Mouse (Mus musculus) layer of hippocampus, postnatal 36 days (tissue): ENCODE data around the gene Tff2. TPM values are rescaled to one million over a fixed set of nuclear protein-coding genes. Genes with fewer than 3 reads are reported as not detected.
A peak's percentile ranks its signal among the peaks of the same experiment; 100 is the strongest.

ENCODE experiments used
- DNase-seq, 2 experiments: peaks; one replicate each; pipeline ENCODE4 v3.0.0; 2022
- total RNA-seq, 2 experiments: library from RNA; stranded (reverse); gene quantifications; 2 replicates each; pipeline ENCODE4 v1.2.3; 2021

Tff2 gene
- total RNA-seq = not detected

DNA sequence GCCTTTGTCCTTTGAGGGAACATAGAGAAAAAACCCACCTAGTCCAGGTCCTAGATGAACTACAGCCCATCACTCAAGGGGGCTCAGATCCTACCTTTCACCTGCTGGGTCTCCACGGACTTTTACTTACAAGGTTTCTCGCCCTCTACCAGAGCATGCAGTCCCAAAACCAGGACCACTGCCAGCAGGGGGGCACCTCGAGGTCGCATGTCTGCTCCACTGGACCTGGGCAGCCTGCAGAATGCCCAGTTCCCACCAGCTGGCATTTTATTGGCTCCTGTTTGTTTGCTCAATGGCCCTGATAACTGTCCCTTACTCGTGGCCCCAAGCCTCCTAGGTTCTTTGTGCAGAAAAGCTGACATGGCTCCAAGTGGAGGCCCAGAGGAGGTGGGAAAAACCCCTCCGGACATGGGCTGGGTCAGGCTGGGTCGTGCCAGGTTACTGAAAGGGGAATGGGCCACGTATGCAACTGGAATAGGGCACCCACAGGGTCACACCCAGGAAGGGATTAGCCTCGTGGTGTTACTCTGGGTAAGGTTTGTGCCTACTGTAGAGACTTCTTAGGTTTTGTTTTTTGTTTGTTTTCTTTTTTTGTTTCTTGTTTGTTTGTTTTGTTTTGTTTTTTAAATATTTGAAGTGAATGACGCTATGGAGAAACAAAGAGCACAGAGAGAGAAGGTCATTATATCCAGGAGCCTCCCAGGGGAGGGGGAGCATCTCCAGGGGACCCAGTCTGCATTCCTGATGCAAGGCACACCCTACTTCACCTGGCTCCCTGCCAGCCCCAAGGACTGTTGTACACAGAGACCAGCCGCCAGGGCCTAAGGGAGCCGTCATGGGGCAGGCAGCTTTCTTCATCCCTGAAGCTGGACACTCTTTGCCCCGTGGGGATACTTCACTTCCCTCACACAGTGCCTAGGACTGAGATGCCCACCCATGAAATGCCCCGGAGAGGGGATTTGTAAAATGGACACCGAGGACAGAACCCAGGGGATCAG lies at the start of gene Tff2:
Tff2 (minus strand) TSS at position 243 of the 998 bp plus-strand sequence.
- DNase-seq = no peak

DNA sequence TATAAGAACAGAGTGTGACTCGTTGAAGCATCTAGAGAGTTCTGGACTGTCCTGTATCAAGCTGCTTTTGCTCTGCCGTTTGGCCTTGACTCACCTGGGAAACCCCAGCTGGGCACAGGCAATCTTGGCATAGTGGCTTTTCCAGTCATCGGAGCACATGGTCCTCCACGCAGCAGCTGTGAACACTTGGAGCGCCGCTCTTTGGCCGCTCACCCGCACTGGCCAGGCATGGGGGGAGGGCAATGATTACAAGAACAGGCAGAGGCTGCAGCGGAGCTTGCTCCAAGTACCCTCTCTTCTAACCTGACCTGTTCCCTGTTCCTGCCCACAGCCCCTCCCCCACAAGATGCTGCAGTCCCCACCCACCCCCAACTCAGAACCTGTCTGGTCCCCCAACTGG lies 49.3 kb upstream of the Tff2 start:
- no peak for DNase-seq

DNA sequence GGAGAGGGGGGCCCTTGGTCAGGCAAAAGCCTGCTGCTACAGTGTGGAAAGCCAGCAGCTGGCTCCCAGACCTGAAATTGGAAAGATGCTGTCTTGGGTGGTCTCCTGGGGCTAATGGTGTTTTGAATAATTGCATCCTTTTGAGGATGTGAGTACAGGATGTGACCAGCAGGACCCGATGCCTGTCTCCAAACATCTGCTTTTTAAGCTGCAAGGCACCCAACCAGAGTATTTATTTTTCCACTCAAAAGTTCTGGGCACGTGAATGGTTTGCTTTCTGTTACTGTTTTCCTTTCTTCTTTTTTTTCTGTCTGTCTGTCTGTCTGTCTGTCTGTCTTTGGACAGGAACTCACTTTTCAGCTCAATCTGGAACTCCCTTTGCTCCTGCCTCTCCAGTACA lies 48.6 kb upstream of the Tff2 start:
- DNase-seq = no peak

DNA sequence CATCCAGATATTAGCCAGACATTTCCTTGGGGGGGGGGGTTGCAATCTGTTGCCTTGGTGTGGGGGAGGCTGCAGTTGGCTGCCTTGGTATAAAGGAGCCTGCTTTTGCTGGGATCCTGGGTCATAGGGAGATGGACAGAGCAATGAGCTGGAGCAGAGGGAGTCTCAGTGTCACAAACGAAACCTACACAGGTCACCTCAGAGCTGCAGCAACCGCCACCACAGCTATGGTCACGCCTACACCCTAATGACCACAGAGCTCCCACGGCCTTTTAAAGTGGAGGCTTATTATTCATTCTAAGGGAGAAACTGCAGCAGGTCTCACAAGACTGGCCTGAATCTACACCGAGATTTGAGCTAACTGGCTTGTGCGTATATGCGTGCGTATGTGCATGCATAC lies 47.7 kb upstream of the Tff2 start:
- DNase-seq = no peak

DNA sequence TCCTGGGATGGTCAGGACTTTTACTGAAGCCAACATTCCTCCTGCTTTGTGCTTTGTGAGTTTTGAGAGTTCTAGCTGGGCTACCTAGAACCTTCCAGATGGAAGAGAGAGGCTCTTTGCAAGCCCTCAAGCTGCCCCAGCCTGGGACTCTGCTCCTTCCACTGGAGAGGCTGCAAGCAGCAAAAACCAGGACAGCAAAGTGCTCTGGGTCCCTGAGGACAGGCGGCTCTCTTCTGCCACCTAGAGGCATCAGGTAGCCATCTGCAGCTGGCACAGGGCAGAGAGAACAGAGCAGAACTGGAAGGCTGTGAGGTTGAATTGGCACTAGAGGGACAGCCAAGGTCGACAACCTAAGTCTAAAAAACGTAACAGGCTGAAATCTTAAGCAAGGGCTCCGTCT lies 43.3 kb upstream of the Tff2 start:
- DNase-seq = peak; percentile 60 to 67

DNA sequence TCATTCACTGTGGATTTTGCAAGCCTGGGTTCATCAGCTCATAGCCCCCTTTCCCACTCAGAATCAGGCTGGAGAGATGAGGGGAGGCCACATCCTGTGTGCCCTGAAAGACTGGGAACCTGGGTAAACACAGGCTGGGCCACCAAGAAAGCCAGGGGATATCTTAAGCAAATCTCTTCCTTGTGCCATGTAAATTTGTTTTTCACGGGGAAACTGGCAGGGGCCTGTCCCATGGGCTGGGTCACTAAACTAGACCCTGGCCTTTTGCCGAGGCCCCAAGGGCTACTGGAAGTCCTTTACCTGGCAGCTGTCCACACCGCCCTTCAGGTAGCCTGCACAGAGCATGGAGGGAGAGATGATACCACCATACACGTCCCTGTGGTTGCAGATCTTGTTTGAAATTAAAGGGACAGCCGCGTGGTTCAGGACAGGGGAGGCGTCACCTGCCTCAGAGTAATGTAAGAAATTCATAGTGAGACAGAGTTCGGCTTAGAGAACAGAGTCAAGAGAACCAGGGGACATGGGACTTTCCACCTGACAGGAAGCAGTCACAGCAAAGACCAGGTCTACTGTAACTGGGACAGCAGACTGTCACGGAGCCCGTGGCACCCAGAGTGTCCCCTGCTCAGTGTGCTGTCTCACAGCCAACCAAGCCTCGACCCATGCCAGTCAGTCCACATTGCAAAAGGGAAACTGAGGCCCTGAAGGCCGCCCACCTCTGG lies 40.3 kb upstream of the Tff2 start:
- DNase-seq = no peak

DNA sequence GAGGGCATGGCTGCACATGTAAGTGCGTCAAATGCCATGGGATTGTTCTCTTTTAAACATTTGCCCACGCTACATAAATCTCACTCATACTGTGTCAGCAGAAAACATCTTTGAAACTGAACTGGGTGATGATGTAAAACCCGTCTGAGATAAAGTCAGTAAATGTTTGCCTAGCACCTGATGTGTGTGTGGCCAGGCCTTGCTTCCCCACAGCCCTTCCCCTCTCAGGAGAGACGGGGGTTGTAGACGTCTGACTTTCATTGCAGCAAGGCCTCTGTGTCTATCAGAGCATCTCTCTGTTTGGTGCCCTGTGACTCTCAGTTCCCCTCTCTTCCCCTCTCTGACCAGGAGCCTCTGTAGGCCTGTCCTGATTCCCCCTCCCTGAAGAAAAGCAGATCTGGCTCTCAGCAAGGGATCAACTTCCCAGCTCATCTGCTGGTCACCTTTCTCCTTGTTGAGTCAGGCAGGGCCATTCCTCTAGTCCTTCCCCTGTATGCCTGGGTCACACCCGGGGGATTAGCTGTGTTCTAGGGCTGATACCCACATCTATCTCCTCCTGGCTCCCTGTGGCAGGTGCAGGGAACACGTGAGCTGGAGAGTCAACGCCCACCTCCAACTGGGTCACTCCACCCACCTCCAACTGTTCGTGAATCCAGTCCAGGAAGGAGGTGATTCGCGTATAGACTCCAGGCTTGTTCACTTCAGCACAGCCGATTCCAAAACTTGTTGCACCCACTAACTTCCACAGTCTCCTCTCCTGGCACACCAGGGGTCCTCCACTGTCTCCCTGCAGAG lies 39.3 kb upstream of the Tff2 start:
- DNase-seq = peak; percentile 21 to 57

DNA sequence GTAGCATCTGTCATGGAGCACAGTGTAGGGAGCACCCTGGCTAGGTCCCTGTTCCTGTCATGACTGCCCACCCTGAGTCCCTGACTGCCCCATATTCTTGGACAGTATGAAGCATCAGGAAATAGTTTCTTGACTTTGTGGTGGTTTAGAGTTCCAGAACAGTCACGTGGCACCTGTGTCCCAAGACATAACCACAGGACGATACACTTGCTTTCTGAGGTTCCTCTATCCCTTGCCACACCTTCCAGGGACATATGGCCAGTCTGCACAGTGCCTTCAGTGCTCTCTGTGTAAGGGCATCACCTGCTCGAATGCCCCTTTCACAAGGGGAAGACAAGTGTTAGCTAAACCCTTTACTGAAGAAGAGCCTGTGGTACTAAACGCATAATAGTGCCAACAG lies 37.4 kb upstream of the Tff2 start:
- no peak for DNase-seq

DNA sequence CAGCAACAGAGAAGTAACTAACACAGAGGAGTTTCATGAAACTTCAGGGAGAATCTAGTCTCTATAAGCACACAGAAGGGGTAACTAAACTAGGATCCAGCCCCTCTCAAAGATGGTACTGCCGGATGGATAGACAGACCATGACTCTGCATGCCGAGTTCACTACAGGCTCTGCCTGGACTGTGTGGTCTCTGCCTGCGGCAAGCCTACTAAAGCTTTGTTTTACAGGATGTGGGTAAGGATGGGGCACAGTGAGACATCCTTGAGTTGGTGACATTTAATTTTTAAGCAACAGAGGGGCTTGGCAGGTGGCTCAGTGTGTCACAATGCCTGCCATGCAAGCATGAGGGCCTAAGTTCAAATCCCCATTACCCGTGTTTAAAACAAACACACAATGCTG lies 32.2 kb upstream of the Tff2 start:
- DNase-seq = no peak

DNA sequence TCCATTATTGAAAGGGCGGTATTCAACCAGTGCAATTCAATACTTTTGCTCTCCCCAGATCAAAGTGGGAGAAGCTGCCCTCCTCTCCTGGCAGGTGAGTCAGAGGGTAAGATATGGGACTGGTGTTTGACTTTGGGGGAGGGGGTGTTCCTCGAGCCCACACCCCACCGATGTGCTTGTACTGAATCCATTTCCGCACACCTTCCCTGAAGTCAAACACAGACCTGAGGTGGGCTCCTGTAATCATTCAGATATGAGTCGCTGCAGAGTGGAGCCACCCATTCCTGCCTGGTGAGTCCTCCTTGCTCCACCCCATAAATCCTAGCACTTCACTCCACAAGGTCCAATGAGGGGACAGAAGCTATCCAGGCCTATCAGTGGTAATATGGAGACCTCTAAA lies 25.7 kb upstream of the Tff2 start:
- no peak for DNase-seq

DNA sequence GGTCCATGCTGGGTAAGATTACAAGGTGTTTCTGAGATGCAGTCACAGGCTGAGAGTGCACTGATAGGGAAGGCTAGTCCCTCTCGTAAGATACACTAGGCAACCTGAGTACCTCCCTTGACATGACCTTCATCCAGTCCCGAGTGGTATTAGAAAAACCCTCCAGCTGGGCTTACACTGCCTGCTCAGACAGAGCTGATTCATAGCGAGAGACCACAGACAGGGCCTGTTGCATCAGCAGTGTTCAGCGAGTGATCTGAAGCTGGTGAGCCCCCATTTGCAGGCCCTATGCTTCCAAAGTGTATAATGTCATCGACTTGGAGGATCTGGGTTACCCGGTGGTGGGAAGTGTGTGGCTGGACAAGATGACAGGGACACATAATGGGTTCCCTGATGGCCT lies 21.0 kb upstream of the Tff2 start, which contains the start of gene Tff1:
Tff1 (minus strand) TSS at position 151 of the 400 bp plus-strand sequence.
- DNase-seq = no peak

DNA sequence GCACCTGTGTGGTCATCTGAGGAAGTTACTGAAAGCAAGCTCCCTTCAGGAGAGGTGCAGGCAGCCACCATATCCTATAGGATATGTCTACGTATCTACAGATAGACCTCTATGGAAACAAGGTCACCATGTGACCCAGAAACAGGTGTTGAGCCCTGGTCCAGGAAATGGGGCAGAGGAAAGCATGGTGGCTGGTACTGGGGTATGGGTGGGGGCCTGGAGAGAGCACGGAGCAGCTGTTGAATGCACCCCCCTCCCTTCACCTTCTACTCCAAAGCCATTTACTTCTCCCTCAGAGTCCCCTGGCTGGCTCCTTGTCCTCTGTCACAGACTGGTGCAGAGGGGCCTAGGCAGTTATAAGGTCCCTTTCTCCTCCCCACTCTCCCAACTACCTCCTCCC lies 19.7 kb upstream of the Tff2 start:
- no peak for DNase-seq

DNA sequence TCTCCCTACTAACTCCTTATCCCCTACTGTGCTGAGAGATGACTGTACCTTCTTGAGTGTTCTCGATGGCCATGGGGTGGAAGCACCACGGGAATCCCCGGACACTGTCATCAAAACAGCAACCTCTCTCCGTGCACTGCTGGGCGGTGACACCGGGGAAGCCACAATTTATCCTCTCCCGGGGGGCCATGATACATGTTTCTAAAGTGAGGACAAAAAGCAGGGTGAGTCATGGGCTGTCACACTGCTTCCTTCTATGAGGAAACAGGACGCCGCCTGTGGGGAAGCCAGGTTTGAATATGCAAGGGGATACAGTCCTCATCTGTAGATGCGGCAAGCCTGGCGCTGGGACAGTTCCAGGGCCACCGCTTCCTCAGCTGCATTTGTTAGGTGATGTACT lies 18.5 kb upstream of the Tff2 start:
- DNase-seq = no peak

DNA sequence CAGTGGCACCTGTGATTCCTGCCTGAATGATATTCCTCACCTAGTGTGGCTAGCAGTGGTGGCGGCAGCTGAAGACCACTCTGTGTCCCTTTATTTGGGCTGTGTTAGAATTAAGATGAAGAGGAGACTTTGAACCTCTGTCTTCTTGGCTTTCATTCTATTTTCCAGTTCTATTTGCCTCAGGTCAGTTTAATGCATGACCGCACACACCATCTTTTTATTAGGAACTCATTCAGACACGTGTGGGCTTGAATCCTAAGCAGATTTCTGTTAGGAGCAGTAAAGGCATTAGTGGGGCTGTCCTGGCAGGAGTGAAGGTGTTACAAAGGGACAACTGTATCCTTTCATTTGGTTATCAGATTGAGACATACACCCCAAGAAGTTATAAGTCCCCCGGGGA lies 16.2 kb upstream of the Tff2 start:
- no peak for DNase-seq

DNA sequence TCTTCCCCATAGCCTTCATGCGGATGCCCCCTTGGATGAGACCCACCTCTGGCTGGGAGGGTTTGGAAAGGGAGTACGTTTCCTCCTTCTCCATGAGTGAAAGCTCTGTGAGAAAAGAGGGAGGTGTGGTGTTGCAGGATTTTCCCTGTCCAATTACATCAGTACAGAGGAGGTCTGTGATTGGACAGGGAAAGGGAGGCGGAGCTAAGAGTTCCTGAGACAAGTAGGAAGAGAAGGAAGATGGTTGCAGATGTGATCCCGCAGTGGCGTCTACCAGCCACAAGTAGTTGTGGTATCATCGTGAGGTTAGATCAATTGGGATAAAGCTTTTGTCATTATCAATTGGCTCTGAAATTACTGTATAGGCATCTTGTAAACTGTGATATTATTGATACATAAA lies 13.8 kb upstream of the Tff2 start:
- no peak for DNase-seq

DNA sequence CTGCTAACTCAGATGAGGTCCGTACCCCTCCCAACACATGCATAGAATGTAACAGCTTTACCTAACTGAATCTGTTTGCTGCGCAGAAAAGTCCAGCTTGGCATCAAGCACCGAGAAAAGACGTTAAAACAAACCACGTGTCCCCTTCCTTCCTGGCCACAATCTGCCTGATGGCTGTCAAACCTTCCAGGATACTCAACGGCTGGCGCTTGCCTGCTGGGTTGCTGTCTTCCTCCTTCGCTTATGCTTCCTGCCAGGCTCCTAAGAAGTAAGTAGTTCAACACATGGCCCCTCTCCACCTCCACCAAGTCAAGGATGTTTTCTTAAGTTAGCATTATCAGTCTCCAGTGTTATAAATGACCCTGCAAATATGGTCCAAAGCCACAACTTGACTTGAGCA lies 9.7 kb upstream of the Tff2 start:
- no peak for DNase-seq

DNA sequence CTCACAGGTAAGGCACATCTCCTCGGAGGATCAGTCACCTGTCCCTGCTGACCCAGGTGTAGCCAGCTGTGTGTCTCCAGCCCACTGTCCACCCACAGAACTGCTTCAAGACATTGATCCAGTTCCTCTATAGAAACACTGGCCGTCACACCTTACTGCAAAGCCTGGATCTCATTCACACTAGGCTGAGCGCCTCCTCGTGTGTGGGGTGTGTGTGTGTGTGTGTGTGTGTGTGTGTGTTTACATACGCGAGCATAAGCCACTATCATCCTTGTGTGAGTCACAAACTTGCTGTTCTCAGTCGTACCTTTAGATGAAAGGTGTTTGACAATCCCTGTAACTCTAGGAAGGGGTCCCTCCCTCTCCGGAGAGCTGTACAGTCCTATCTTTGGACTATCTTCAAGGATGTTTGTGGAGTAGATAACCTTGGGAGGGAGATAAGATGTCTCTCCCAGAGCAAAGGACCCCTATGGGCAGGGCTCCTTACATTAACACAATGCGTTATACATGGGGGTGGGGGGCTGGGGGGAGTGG lies 9.0 kb upstream of the Tff2 start:
- DNase-seq = no peak

DNA sequence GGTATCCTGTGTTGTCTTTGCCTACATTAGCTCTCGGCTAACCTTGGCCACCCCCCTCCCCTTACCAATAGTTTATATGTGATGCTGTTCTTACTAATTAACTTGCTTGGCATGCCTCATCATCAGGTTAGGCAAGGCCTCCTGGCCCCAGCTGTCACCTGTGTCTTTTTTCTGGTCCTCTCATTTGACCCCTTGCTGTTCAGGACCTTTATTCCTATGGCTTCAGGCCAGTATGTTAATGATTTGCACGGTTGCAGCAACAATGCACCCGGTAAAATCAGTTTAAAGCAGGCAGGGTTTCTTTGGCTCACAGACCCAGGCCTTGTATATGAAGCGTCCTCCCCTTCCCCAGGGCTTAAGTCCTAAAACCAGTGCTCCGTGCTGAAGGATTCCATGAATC lies 8.4 kb upstream of the Tff2 start:
- DNase-seq = no peak

DNA sequence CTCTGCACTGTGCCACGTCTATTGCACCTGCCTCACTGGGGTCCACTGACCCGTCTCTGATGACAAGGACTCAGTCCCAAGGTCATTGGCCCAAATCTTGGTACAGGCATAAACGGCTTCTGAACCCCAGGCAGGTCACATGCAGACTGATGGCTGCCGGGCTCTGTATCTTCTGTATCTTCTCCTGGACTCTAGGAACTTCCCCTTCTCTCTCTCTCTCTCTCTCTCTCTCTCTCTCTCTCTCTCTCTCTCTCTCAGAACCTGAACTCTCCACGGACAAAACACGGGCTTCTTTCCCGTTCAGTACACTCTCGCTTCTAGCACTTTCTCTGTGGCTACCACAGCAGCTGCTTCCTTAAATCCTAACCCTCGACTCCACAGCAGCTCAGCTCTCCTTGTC lies 1.9 kb upstream of the Tff2 start:
- no peak for DNase-seq

DNA sequence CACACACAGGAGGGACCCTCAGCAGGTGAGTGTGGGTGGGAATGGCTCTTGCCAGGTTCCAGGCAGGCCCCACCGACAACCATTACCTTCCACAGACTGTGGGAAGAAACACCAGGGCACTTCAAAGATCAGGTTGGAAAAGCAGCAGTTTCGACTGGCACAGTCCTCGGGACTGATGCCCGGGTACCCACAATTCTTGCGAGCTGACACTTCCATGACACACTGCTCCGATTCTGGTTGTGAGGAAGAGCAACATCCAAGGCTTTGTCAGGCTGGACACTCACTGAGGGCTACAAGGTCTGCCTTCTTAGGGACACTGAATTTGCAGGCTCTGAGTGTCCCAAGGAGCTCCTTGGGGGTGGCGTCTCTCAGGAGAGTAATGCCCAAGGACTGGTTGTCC lies 2.0 kb downstream of the Tff2 start:
- DNase-seq = no peak

DNA sequence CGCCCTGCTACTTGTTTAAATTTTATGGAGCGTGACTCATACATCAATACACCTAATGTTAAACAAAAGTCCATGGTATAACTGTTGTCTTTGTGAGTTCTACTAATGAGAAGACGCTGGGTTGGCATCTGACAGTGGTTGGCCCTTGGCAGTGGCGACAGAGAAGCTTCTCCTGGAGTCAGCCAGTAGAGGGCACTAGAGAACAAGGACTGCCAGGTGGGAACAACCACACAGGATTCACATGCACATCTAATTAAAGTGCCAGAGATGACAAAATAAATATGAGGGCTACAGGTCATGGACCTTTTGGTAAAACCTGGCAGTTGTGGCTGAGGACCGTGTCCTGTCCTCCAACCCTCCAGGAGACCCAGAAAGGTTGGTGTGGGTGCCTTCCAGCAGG lies 5.7 kb downstream of the Tff2 start:
- DNase-seq = peak; percentile 27 to 43

DNA sequence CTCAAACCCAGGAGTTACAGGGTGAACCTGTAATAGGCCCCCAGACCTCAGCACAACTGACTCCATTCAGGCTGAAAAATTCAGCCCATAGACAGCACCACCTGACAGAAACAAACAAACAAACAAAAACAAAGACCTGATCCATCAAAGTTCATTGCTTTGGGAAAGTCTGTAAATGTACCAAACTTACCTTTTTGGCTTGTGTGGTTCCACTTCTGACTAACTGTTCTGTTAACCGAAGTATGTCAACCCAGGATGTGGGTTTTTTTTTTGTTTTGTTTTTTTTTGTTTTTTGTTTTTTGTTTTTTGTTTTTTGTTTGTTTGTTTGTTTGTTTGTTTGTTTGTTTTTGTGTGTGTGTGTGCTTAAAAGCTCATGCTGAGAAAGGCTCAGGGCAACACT lies 7.3 kb downstream of the Tff2 start:
- no peak for DNase-seq

DNA sequence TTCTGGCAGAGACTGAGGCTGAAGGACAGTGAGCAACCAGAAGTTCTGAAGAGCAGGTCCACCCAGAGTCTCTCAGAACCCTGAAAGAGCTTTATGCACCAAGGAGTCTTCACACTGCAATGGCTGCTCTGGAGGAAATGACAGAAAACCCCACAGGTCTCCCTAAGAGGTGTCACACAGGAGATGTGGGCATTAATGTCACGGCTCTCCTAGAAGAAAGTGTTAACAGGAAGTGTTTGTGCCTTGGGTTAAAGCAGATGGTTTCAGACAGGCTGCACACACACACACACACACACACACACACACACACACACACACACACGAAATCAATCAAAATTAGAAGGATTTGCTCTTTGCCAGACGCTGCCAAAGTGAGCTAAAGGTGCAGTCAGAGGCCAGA lies 7.8 kb downstream of the Tff2 start:
- no peak for DNase-seq
